Mouse (Mus musculus): ENCODE measurements around the gene Hs6st3. TPM values are rescaled to one million over a fixed set of nuclear protein-coding genes. Genes with fewer than 3 reads are reported as not detected.

Hs6st3 gene
- total RNA-seq, 2 experiments from 2014 or later: 1.4 to 1.6 TPM

DNA sequence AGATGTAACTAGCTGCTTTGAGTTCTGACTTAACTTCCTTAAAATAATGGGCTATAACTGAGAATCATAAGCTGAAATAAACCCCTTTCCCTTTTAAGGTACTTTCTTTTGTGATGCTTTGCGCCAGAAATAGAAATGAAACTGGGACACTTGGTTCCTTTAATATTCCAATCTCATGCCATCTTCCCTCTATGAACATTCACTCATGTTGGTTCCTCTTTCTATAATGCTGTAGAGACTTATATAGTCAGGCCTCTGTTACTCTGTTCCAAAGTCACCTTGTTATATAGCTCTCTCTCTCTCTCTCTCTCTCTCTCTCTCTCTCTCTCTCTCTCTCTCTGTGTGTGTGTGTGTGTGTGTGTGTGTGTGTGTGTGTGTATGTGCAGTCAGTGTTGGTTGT, 504.7 kb downstream of the Hs6st3 start:
- no peak for DNase-seq

DNA sequence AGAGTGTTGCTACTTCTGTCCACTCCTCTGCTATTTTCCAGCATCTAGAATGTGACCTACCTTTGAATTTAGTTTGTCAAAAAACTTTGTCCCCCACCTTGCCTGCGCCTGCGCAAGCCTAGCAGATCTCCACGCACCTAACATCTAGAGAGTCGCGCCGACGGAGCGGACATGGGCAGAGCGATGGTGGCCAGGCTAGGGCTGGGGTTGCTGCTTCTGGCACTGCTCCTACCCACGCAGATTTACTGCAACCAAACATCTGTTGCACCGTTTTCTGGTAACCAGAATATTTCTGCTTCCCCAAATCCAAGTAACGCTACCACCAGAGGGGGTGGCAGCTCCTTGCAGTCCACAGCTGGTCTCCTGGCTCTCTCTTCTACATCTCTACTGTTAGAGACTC, 505.7 kb downstream of the Hs6st3 start:
- no peak for DNase-seq

DNA sequence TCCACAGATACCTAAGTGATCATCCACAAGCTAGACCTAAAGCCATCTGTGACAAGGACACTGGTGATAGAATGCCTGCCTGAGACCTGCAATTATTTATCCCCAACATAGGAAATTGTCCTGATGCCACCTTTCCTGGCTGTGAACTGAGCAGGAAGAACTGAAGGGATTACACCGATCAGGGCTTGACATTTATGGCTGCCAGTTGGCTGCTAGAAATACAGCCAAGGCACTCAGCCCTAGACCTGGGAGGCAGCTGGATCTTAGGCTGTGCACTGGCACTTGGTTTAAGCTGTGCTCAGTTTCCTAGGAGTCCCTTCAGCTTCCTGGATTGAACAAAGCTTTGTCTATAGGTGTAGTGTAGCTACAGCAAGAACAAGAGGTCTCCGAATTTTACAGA, 518.8 kb downstream of the Hs6st3 start:
- no peak for DNase-seq

GRCm38 (mm10) chr14:119665741-119666141, 527.6 kb downstream of the Hs6st3 start:
- peak; percentile 37 for DNase-seq

DNA sequence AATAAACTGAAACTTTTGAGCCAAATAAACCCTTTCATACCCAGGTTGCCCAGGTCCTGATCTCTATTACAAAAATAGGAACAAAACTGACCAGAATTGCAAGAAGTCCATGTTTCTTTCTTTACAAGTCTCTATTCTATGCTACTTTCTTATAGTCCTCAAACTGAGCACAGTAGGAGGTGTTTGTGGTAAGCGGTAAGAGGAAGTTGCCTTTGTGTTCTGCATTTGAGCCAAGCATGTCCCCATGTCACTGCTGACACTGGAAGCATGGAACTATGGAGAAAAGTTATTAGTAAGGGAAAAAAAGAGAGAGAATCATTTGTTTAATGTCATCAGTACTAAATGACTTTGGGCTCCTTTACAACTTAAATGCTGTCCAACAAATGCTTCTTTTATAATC, 529.3 kb downstream of the Hs6st3 start:
- no peak for DNase-seq

GRCm38 (mm10) chr14:119670836-119671587, 532.9 kb downstream of the Hs6st3 start:
- no peak for DNase-seq

DNA sequence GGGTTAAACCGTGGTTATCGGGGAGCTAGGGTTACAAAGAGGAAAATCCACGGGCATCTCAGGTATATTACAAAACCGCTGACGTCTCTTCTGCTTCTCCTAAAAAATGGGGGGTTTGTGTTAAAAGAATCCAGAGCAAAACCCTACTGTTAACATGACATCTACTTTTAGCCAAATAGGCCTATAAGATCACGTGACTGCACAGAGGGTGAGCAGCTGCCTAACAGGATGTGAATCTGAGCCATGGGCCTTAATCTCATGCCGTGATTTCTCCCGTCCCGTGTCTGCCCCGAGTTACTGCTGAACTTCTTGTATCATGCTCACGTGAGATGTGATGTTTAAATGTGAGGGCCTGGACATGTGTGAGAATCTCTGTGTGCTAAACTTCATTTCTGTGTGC, 540.4 kb downstream of the Hs6st3 start:
- no peak for DNase-seq

GRCm38 (mm10) chr14:119680052-119680451, 541.9 kb downstream of the Hs6st3 start:
- no peak for DNase-seq

GRCm38 (mm10) chr14:119687885-119688284, 549.7 kb downstream of the Hs6st3 start:
- no peak for DNase-seq

GRCm38 (mm10) chr14:119699982-119700381, 561.8 kb downstream of the Hs6st3 start:
- no peak for DNase-seq

DNA sequence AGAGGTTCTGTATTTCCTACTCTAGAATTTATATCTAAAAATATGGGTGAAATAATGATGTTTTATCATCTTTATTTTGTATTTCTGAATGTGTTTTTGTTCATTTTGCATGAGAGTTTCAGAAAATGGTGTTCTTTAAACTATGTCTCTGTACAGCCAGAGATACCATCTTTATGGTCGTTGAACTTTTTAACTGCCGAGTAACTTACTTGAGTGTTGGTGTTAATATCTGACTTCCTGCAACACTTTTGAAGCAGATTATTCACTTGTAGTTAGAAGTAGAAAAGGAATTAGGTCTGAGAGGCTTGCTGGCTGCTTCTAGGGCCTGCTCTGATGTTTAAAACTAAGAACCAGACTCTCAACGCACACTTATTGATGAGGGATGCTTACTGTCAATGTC, 576.6 kb downstream of the Hs6st3 start:
- no peak for DNase-seq

DNA sequence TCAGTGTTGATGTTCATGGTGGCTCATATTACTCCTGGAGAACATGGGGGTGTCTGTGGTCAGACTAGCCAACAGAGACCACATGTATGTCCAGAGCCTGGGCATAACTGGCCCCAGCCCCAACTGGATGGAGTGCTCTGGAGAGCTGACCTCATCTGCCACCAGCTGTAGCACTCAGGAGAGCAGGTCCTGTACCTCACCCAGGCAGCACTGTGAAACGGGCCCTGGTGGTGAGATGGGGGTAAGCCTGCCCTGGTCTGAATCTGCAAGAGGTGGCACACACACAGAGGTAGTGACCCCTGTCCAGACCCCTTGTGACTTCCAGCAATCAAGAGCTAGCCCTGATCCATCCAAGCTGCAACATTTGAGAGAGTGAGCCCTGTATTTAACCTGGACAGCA, 579.2 kb downstream of the Hs6st3 start:
- DNase-seq: no peak

DNA sequence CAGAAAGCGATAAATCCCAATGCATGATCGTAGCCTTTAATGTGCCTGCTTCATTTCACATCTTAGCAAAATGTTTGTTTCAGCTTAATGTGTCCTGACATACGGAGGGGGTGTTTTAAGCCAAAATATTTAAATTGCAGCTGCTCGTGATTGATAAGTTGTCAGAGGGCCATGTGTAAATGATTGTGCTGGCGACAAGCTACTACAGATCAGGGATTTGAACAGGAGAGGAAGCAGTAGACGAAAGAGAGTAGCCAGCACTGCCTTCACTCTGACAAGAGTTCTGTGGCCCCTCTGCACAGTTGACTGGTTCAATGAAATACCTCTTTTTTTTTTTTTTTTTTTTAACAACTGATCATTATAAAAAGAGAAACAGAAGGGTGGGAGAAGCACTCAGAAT, 587.0 kb downstream of the Hs6st3 start:
- DNase-seq: no peak

DNA sequence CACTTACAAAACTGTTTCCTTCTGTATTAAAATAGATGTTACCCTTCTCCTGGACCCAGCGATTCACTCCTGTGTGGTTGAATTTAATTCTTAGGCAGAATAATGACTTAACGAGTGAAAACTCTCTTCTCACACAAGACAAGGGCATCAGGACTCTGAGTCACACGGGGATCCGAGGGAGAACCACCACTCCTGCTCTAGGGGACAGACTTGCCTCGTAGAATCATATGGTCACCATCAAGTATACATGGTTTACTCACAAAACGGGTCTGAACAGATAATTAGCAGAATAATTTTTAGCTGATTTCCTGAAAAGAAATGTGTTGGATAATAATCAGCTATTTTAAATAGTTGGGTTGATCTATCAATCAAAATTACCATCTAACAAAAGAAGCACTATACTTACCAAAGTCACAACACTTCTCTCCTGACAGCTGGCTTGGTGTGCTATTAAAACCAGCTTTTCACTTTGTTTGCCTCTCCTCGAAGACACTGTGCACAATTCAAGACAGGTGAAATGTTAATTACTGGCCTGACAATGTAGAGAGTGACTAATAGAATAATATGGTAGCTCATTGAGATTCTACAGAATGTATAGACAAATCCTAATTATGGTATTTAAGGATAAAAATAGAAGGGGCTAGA, 593.4 kb downstream of the Hs6st3 start:
- DNase-seq: no peak

DNA sequence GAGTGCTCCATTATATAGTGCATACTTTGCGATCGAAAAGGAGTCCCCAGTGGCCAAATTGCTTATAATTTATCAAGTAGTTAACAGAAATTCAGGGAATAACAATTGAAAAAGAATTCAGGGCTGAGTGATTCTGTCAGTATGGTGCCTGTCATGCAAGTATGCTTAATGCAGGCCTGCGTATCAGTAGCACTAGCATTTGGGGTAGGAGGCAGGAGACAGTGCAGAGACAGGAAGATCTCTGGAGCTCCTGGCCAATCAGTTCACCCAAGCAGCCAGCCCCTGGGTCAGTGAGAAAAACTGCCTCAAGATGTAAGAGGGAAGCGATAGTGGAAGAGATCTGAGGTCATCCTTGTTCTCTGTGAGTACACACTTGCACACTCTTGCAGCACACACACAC, 594.1 kb downstream of the Hs6st3 start:
- no peak for DNase-seq

GRCm38 (mm10) chr14:119737408-119737961, 599.3 kb downstream of the Hs6st3 start:
- DNase-seq: no peak

DNA sequence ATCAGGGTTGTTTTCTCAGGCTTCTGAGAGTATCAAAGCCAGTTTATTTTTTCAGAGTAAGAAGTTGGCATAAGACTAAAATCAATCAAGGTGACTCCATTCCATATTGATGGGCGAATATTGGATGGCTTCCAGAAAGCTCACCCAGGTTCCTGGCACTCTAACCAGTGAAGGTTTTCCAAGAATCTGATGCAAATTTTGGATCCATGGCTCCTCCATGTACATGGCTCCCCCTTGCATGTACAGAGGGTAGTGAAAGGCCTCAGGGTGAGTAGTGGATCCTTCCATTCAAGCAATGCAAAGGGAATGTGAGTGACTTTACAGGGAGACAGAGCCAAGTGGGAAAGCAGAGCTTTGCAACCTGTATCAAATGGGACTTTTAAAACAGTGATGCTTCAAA, 603.6 kb downstream of the Hs6st3 start:
- DNase-seq: no peak

DNA sequence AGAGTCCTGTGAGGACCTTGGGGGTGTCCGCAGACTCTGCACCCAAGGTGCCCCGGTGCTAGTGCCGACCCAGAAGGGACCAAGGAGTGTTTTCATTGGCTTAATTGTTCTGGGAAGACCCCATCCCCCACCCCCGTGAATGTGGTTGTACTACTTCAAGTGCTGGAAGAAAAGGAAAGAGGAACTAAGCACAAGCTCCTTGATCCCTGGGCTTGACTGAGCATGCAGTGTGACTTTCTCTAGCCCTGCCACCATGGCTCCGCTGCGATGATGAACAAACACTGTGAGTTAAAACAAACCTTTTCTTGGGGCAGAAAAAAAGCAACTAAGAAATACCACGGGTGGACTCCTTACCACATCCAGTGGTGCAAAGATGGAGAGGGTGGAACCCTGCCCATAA, 623.2 kb downstream of the Hs6st3 start:
- no peak for DNase-seq

DNA sequence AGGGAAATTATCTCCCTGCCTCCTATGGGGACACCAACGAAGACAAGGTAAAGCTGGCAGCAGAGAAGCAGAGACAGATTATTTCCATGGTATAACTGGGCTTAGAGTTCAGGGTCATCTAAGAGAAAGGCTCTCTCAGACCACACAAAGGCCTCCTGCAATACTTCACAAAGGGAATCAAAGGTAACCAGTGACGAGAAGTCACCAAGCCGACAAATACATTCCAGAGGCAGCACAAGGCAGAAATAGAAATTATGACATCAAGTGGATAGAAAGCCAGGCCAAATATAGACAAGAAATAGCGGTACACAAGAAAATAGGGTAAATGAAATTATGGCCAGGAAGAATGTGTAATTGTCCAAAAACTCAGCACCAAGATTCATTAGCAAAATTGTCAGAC, 633.9 kb downstream of the Hs6st3 start:
- DNase-seq: no peak

DNA sequence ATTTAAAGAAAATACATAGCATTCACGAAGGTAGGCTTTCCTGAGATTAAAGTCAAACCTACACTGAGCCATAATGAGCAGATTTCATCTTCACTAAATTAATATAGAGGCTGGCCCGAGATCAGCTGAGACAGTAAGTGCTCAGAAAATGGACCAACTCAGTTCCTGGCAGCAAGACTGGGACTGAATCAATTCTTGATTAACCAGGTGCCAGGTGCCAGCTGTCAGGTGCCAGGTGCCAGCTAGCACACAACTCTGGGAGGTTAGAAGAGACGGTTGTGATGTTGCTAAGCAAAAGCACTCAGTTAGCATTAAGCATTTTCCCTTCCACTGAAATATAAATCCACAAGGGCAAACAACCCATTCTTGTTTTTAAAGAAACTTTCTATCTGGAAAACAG, 638.1 kb downstream of the Hs6st3 start:
- no peak for DNase-seq

GRCm38 (mm10) chr14:119779982-119780588, 641.9 kb downstream of the Hs6st3 start:
- DNase-seq: no peak

- DNase-seq: no peak
Measured at GRCm38 (mm10) chr14:119781111-119781510, 643.0 kb downstream of the Hs6st3 start.

DNA sequence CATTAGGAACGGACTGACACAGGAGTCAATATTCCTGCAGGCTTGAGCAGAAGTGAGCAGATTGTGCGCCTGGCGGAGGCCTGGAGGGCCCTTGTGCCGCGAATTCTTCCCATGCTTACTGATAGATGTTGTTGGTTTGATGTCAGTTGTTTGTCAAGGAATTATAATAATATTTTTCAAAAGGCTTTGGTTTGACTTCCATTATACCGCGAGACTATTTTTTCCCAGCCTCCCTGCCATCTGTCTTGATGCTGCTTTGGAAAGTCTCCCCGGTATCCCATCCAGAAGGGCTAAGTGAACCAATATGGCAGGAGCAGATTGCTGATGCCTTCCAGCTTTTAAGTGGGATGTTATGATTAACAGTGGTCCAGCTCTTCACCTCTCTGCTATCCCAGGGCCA, 651.3 kb downstream of the Hs6st3 start:
- no peak for DNase-seq

Measured in adrenal gland, postnatal 10 days (tissue).